Mouse (Mus musculus) ES-Bruce4 (cell line): ENCODE measurements at regions not wholly inside any gene's neighbourhood (a gene's known extent, or its start where the extent isn't known, plus 50 kb on each side); places are given as distances from the start of the nearest gene placed in this dataset.

ENCODE experiments used
- CTCF ChIP-seq: IDR thresholded peaks from one replicate; pipeline ENCODE4 v1.8.1; 2011; ENCODE audit warnings: low read depth, low read length
- POLR2A ChIP-seq: IDR thresholded peaks from one replicate; pipeline ENCODE4 v1.8.1; 2011; ENCODE audit warnings: low read length; ENCODE audit not compliant: insufficient read depth

DNA sequence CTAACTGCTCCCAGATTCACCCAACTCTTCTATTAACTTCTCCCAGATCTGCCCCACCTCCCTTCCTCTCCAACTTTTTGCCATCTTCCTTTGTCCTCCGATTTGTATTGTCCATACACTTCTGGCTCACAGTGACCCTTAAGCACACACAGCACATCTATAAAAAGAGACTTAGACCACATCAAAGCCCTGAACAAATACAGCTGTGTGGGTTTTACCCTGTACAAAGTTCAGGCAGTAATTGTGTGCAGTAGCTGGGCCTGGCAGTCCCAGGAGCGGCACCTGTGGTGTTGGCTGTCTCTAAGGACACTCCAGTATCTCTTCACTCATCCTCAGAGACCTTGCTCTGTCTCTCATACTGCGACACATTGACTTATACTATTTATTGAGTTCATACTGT lies 283.2 kb upstream of the Xylt1 start:
- TF ChIP-seq POLR2A (no peak), CTCF (no peak)
